Mouse (Mus musculus): ENCODE results near the gene Ccdc83.
A peak's percentile ranks its signal among the peaks of the same experiment; 100 is the strongest.

Gene Ccdc83

DNA sequence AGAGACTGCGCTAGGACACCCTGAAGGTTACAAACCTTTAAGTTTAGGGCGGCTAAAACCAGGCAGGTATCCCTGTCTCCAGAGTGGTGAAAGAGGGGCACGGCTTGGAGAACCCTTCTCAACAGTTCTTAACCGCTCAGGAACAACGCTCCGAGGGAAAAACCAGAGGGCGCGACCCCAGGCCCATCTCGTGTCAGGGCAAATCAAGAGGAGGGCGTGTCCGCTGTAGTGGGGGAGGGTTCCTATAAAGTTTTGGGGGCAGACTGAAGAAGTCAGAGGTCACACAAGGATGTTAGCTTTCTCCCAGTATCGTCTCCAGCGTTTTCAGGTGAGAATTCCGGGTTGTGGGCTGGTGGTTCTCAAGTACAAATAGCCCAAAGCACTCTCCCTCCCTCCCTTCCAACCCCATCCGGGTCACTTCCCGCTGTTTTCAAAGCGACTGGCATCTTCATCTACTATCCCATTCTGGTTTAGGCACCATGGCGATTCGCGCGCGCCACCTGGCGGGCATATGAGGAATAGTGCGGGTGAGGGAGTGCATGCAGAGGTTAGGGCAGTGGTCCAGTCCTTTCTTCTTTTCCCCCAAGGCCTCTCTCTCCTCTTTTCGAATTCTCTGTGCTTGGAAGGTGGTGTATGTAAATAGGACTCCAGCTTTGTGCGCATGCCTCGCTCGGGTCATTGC is at the start of gene Ccdc83:
Gene Ccdc83 (minus strand): TSS at position 489 of the 682 bp plus-strand sequence.
- peak; percentile 84 for DNase-seq (ENCODE audit: low spot score)

DNA sequence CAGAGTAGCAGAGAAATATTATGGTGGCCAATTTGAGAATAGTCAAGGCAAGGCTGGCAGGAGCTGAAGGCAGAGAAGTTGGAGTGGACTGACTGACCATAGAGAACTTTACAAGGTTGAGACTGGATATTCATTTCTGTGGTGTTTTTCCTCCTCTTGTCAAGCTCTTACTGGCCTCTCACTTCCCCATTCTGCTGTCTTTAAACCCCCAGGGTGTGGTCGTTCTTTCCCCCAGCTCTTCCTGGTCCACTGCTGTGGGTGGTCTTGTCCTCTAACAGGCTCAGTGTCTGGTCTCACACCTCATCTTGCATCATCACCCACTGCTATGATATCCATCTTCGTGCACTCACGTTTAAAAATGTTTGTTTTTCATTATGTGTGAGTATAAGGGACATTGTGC is 47.8 kb upstream of the Ccdc83 start:
- DNase-seq (ENCODE audit: low spot score) = no peak

DNA sequence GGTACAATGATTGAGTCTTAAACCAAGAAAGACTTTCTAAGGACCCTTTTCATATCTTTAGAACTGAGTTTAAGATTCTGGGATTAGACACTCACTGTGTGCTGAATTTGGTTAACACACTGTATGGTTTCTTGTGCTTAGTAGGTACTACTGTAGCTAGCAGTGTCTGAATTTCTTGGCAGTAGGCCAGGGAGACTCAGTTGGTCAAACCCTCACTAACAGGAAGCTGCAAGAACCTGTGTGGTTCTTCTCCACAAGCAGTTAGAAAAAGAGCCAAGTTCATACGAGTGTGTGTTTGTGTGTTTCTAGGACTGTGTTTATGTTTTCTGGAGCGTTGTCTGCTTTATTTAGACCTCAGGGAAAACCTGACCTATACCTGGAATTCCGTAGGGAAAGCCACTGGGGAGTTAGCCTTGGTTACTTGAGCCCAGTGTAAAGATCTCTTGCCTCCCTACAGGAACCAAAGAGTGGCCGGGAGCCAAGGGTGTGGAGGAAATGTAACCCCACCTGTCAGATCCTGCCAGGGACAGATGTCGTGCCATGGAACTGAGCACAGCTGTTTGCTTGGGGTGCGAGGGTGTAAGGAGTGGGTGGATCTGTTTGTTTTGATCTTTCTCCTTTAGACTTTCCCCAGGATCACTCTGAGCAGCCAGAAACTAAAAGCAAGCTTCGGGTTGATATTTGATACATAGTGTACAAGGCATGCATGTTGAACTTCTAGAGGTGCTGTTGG is 46.7 kb upstream of the Ccdc83 start:
- peak; percentile 41 for DNase-seq (ENCODE audit: low spot score)

DNA sequence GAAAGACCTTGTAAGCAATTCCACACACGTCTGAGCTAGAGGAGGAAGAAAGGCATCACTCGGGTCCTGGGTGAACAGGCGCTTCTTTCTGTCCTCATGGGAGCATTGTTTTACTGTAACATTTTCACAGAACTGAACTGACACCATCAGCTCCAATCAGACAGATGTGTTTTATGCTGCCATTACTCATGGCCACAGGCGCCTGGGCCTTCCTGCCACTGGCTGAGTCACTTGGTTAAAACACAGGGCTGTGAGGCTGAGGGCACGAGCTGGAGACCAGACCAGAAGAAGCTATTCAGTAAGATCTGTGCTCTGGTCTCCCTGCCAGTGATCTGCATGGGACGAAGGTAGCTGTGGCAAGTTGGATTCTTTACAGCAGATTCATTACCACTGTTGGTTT is 42.4 kb upstream of the Ccdc83 start:
- DNase-seq (ENCODE audit: low spot score) = no peak

DNA sequence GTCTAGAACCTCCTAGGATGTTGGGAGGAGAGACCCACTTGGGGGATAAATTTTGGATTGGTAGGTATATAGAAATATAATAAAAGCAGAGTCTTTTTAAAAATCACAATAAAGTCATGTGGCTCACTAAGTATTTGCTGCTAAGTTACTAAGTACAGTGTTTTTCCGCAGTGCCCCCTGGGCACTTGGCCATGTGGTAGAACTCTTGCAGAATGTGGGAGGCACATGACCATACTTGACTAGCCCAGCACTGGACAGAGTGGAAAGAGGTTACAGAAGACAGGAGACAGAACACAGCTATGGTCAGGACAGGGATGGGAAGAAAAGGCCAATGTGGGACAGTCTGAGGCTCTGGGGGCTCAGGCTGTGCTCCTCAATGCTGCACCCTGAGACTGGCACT is 41.4 kb upstream of the Ccdc83 start:
- peak; percentile 49 for DNase-seq (ENCODE audit: low spot score)

DNA sequence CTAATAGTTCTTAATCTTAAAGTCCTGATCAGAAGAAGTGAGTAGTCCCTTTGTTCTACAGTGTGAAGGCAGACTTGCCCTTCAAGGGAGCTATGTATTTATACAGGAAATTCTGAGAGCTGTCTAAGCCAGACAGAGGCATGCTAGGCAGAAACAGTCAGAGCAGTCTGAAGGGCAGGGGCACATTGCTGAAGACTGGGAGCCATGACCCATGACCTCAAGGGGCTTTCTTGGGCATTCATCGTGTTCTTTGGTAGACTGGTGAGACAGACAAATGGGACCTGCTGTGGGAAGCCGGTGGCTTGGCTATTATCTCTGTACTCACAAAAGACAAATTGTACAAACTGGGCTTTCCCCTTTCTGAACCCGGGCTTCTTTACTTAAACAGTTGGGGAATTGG is 40.5 kb upstream of the Ccdc83 start:
- DNase-seq (ENCODE audit: low spot score) = no peak

DNA sequence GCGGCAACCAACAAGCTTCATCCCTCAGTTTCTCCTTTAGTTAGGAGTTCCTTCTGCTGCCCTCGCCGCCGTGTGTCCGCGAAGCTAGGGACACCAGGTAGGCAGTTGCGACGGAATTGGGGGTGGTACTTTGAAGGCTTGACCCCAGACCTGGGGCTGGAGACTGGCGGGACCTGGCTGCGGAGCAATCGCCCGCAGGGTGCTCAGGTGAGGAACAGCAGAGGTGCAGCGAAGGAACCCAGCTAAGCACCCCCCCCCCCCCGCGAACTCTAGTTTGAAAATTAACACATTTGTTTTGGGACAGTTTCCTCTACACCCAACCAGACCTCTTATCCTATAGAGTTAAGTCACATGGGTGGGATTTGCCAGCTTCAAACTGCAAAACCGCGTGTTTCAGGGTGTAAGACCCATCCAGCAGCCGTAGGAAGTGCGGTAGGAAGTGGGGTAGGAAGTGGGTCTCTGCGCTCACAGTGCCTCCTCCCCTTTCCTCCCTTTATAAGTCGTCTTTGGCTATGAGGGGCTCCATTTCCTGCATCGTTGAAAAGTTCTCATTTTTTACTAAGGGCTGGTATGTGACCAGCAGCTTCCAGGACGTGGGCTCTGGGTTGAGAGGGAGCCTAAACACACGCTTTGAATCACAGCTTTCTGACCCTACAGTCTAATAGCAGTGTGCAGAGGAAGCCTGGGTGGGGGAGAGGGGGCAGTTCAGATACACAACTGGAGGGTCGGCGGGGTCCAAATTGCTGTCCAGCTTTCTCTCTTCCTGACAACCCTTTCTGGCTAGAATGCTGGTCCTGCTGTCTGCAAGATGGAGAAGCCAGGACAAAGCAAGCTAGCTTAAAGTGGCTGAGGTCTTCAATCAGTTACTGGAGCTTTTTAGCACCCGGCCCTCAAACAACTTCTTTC is 37.3 kb upstream of the Ccdc83 start:
- DNase-seq (ENCODE audit: low spot score) = no peak

DNA sequence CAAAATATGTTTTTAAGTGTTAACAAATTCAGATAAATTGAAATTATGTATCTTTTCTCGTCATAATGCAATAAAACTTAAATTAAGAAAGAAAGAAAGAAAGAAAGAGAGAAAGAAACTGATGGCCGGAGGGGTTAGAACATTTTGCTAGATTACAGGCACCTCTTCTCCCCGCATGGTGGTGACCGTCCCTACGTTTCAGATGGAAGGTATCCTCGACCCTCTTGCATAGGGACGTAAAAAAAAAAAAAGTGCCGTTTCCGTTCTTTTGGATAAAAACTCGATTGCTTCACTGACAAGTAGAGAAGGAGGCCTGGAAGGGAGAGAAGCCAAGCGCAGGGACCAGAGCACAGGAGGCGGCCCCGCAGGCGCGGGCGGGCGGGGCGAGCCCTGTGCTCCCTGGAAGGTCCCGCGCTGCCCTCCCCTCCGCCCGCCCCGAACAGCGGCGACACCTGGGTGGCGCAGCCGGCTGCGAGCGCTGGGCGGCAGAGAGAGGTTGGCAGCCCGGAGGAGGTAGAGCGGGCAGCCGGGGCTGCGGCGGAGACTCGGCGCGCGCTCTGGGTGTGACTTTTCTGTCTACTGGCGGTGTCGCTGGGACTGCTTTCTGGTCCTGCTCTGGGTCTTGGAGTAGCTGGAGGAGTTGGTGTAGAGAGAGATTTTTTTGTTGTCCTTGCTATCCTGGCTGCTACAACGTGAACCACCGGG is 36.5 kb upstream of the Ccdc83 start, which contains the start of gene Sytl2:
Gene Sytl2 (plus strand): TSS at position 311 of the 705 bp plus-strand sequence.
- DNase-seq (ENCODE audit: low spot score) = peak; percentile 68

DNA sequence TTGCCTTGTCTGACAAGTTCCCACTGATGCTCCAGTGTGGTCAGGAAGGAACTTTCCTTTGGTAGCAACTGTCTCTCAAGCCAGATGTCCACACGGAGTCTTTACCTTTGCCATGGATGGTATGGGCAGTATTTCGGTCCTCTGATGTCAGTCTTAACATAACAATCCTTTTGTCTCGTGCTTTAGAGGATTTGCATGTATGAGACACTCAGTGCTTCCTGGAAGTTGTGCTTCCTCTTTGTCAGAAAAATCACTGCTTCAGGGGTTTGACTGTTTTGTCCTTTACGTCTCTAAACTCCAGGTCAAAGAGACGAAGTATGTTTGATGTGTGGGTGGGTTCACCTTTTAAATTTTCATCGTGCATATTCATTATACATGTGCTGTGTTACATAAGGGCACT is 26.3 kb upstream of the Ccdc83 start:
- DNase-seq (ENCODE audit: low spot score) = no peak

DNA sequence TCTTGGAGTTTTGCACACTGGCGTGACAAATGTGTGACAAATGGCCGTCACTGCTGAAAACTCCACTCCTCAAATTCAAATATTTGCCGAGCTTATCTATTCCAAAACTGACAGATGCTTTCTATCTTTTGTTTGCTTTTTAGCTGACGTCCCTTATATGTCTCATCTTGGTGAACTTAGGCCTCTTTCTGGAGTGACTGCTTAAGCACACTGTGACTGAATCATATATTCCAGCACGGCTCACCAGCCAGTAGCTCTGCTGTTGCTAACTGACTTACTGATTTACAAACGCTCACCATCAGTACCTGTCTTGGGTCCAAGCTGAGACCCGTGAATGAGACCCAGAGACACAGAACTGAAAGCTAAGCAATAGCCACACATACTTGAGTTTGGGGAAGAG is 19.2 kb upstream of the Ccdc83 start:
- no peak for DNase-seq (ENCODE audit: low spot score)

DNA sequence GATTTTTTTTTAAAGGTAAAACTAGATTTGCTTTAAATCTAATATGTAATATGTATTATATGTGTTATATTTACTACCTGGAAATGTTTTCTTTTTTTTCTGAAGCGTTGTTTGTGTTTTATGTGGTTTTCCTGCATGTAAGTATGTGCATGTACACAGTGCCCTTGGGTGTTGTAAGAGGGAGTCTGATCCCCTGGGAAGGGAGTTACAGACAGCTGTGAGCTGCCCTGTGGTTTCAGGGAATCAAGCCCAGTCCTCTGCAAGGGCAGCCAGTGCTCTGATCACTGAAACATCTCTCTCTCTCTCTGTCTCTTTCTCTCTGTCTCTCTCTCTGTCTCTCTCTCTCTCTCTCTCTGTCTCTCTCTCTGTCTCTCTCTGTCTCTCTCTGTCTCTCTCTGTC is 17.2 kb upstream of the Ccdc83 start:
- DNase-seq (ENCODE audit: low spot score) = no peak

DNA sequence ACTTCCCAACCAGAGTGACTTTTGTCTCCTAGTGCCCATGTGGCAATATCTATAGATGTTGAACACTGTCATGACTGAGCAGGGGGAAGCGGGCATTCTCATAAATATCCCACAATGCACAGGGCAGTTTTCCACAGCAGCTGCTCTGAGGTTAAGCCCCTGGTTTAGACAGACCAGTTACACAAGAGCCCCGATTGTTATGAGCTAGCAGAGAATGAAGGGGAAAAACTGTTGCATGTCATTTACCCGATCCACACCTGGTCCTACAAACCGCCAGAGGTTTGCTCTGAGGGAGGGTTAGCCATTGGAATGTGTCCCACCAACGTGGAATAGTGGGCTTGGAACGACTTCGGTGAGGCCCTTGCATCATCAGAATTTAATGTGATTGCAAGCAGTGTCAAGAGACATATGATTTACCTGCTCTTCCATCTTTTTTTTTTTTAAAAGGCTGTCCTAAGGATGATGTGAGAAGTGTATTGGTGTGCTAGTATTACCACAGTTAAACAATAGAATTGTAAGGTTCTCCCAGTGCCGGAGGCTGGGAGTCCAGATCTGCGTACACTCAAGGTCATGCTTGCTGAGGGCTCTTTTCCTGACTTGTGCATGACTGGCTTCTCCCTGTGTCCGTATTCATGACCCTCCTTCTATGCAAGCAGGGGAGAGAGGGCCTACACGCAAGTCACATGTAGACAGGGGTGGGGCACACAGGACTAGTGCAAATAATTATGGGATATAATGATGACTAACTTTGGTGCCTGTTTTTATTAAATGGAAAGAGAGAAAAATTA is 16.4 kb upstream of the Ccdc83 start:
- no peak for DNase-seq (ENCODE audit: low spot score)

DNA sequence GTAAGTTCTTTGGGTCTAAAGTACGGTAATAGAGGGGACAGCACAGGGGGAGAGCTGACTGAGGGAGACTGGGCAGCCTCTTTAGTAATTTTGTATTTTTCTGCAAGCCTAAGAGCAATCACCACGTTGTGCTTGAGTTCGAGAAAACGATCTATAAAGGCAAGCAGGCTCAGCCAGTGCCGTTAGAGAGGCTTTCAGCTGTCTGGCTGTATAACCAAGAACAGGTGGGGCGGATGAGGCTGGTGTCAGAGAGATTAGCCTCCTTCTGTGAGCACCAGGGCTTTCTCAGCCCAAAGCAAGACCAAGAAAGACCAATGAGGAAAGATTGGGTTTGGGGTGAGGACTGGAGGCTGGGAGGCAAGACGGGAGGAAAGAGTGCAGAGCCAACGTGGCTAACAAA is 15.3 kb upstream of the Ccdc83 start:
- DNase-seq (ENCODE audit: low spot score) = no peak

DNA sequence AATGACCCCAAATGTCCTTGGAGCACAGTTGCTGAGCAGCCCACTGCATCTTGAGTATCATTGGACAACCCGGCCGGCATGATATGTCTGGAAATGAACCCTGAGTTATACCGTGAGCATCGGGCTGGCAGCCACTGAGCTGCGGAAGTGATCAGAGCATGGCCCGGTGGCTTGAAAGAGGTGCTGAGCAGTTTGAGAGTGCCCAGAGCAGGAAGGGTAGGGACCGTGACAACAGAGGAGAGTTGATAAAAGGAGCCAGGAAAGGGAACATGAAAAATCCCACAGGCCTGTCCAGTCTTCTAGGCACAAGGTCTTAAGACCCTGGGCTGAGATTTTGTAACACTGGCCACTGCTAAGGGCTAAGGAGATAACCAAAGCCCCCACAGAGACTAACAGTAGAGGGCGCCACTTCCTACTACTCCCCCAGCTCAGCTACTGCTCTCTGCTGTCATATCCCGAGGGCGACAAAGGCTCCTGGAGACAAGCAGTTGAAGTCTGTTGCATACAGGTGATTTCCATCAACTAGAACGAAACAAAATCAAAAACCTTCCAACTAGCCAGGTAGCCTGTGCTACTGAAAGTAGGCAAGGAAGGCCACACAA is 14.8 kb upstream of the Ccdc83 start:
- peak; percentile 45 for DNase-seq (ENCODE audit: low spot score)

DNA sequence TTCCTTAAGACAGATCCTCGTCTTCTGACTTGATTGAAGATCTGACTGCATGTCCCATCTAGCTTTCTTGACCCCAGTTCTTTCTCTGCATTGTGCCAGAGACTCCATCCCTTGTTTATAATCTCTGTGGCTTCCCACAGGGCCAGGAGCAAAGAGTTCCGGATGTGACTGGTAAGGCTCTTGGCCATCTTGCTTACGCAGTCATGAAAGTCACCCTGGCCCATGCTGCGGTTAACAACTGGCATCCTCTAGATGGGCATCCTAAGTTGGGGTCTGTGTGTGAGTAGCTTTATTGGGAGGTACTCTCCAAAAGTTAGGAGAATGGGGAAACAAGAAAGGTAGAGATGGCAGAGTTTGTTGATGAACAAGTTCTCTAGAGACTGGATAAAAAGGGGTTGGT is 13.6 kb upstream of the Ccdc83 start:
- no peak for DNase-seq (ENCODE audit: low spot score)

DNA sequence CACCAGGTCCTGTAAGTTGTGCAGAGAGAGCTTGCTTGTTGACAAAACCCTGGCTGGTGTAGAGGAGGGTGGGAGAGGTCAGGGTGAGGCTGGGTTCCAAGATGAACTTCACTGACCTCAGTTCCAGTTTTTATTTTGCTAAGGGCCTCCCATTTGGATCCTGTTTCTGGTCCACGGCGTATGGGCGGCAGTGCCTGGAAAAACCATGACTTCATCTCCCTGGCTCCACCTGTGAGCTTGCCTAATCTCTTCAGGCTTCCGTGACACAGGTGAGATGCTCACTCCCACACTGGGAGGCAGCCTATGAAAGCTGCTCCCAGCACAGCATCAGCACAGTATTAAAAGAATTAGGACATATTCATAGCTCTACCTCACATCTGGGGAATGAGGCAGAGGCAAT is 12.2 kb upstream of the Ccdc83 start:
- peak; percentile 43 for DNase-seq (ENCODE audit: low spot score)

DNA sequence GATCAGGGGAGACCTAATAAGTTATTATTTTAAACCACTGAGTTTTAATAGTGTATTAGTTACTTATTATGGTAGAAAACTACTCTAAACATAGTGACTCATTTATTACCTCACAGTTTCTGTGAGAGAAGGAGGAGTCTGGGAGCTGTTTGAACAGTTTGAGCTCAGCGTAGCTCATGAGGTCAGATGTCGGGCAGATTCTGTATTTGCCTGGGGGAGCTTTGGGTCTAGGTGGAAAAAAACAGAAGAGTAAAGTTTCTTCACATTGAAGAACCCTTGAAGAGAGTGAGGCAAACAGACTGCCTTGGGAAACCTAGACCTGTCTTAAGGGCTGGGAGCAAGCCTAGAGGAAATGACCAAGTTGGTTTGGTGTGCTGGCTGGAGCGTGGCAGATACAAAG is 11.7 kb upstream of the Ccdc83 start:
- peak; percentile 59 for DNase-seq (ENCODE audit: low spot score)

DNA sequence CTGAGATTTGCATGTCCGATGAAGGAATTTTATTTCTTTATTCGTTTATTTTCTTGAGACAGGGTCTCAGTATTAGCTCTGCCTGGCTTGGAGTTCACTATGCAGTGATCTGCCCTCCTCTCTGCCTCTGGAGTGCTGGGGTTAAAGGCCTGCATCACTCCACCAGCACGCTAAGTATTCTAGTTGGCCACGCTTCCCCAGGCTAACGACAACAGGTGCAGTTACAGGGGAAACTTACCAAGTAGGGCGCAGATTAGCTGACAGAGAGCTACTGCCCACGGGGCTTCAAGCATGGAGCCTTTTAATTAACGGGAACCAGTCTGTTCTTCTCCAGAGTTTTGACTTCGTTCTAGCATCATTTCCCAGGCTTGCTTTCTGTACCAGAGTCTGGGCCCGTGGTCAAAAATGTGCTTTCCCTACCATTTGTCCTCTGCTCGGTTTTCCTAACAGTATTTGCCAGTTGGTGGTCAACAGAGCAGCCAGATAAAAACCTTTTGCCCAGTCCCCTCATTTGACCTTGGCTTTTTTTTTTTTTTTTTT is 9.1 kb upstream of the Ccdc83 start:
- no peak for DNase-seq (ENCODE audit: low spot score)

DNA sequence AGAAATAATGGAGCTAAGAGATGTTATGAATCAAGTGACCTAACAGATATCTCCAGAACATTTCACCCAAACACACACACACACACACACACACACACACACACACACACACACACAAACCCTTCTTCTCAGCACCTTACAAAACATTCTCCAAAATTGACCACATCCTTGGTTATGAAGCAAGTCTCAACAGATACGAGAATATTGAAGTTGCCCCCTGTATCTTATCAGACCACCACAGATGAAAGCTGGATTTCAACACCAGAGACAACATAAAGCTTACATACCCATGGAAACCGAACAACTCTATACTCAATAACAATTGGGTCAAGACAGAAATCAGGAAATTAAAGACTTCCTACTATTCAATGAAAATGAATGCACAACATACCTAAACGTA is 4.6 kb upstream of the Ccdc83 start:
- no peak for DNase-seq (ENCODE audit: low spot score)

DNA sequence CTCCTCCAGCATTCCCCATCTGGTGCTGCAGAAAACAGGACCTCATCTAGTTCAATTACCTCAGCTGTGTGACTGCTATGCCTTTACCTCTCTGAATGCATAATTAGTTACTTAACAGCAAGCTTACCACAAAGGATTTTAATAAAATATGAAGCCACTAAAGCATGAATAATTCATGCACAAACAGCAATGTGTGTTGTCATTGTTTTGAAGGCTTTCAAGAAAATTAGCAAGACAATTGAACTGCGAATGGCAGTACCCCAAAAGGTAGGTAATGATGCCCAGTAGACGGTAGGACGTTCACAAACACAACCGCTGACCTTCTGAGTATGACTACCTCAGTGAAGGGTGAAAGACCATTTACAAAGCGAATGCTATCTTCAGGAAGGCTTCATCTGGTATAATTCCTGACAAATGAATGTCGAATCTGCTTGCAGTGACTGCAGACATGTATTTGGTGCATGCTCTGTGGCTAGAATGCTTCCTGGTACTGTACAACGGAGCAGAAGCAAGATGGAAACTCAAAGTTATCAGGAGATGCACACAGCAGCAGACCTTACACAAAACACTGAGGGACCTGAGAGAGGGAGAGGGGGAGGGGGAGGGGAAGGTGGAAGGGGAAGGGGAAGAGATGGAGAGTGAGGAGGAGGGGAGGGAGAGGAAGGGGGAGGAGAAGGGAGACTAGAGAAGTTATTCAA is 3.5 kb downstream of the Ccdc83 start:
- DNase-seq (ENCODE audit: low spot score) = no peak

Data from lung, postnatal 25 days (tissue).